Mouse (Mus musculus) heart, adult 2 months (tissue): ENCODE measurements at regions not wholly inside any gene's neighbourhood (a gene's known extent, or its start where the extent isn't known, plus 50 kb on each side); places are given as distances from the start of the nearest gene placed in this dataset.

Experiments used
- CTCF ChIP-seq: fragments of 200-600 bp; IDR thresholded peaks from 2 replicates; pipeline ENCODE4 v1.8.1; 2022; ENCODE audit warnings: antibody characterized with exemption, mild to moderate bottlenecking, moderate library complexity
- POLR2A ChIP-seq: fragments of 200-500 bp; IDR thresholded peaks from 2 replicates; pipeline ENCODE4 v1.6.1; 2011; ENCODE audit warnings: mild to moderate bottlenecking, low read depth, low read length, control low read depth; ENCODE audit not compliant: insufficient read depth

DNA sequence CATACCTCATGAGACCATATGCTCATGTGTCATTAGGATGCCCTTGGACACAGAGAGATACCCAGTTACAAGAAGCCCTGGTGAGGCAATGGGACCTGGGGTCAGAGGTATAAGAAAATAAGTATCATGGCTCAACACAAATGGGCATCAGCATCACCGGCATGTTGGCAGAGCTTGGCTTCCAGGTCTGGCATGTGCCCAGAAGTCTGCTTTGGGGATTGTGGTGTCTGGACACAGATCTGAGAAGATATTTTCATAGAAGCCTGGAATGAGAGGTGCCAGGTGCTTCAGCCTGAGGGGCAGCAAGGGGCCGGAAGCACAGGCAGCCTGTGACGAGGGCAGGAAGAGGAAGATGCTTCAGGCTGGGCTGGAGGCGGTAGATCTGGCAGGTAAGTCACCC is 338.7 kb downstream of the Cdh26 start:
- TF ChIP-seq POLR2A = no peak
- TF ChIP-seq CTCF = no peak
